Mouse (Mus musculus) intestine, embryonic 15.5 days (tissue): ENCODE data around the gene Aip. TPM values are rescaled to one million over a fixed set of nuclear protein-coding genes. Genes with fewer than 3 reads are reported as not detected.

Experiments used
- ATAC-seq: fragments of 200-750 bp; cut with Nextera tagmentation; 2 replicates; pipeline ENCODE4 v1.8.0; 2017; ENCODE audit warnings: moderate TSS enrichment, moderate library complexity
- H3K27ac ChIP-seq: fragments of 300-500 bp; sonication (generic); 2 replicates; pipeline ENCODE4 v1.5.1; 2015; ENCODE audit warnings: mild to moderate bottlenecking, inconsistent platforms
- H3K27me3 ChIP-seq: fragments of 300-500 bp; sonication (generic); replicated peaks from 2 replicates; pipeline ENCODE4 v1.6.1; 2015; ENCODE audit warnings: inconsistent platforms
- H3K36me3 ChIP-seq: fragments of 300-500 bp; sonication (generic); 2 replicates; pipeline ENCODE4 v1.6.1; 2015; ENCODE audit warnings: inconsistent platforms
- H3K4me1 ChIP-seq: fragments of 300-500 bp; sonication (generic); replicated peaks from 2 replicates; pipeline ENCODE4 v1.6.1; 2015; ENCODE audit warnings: inconsistent platforms
- H3K4me2 ChIP-seq: fragments of 300-500 bp; sonication (generic); replicated peaks from 2 replicates; pipeline ENCODE4 v1.6.1; 2015; ENCODE audit warnings: mild to moderate bottlenecking, inconsistent platforms
- H3K4me3 ChIP-seq: fragments of 300-500 bp; sonication (generic); replicated peaks from 2 replicates; pipeline ENCODE4 v1.5.1; 2015; ENCODE audit warnings: inconsistent platforms
- H3K9ac ChIP-seq: fragments of 300-500 bp; sonication (generic); 2 replicates; pipeline ENCODE4 v1.6.1; 2015; ENCODE audit warnings: inconsistent platforms
- H3K9me3 ChIP-seq: fragments of 300-500 bp; sonication (generic); 2 replicates; pipeline ENCODE4 v1.6.1; 2016; ENCODE audit warnings: inconsistent platforms
- WGBS: fragments of 180-500 bp; shearing (Covaris S2); methylation state at CpG from one replicate; pipeline ENCODE4 v1.1.7; 2015; 5-methylcytosine and 5-hydroxymethylcytosine counted together
- polyA plus RNA-seq: library from polyadenylated mRNA; unstranded; fragments of >200 nt; fragmentation: Nextera tagmentation; extraction: Ambion mirVana; gene quantifications from 2 replicates; pipeline ENCODE4 v1.2.1, GENCODE M21; 2015

The Aip gene
- polyA plus RNA-seq, 1 experiment from 2014 or later: 75.0 TPM

DNA sequence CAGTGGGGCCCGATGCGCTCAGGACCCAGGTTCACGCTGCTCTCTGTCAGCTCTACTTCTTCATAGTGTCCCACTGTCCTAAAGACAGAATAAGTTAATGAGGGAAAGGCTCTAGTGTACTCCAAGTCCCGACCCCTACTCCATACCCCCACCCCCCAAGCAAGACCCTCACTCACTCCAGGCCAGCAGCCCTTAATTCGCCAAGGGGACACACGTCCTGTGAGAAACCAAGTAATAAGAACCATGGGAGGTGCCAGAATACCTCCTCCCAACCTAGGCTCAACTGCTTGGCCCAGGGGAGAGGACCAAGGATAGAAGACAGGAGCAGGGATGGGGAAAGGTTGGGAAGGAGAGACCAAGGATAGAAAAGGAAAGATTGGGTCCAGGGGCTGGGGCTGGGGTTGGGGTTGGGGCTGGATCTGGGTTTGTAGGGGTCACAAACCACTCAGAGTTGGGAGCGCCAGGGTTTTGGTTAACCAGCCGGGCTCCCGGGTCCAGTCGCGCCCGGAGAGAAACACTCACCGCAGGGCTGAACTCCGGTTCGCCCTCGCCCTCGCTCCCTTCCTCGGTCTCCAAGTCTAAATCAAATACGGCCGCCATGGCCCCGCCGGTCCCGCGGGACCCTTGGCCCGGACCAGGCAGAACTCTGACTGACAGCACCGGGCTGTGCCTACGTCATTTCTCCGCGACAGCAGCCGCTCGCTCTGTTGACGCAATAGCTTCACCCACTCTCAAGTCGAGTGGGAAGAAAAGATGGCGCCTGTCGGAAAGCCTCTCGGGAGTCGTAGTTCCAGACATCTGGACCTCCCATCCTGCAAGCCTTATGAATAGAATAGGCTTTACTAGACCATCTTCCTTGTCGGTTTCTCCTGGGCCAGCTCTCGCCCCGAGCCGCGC lies 37.2 kb upstream of the Aip start, which contains the start of gene Rps6kb2:
Gene Rps6kb2 (minus strand): TSS at position 709 of the 897 bp plus-strand sequence.
- H3K9ac ChIP-seq: peak within 1 kb of the TSS; percentile 72
- H3K27me3 ChIP-seq: no peaks in the 10 kb centered on the region
- H3K4me2 ChIP-seq: peak within 1 kb of the TSS; percentile 87
- H3K27ac ChIP-seq: peak within 1 kb of the TSS; percentile 64; the same call in 1 of the 2 replicates
- peaks cover 10% of the 10 kb centered on the region for H3K36me3 ChIP-seq
- H3K4me1 ChIP-seq: peaks cover 10% of the 10 kb centered on the region
- peak within 1 kb of the TSS; percentile 77 for H3K4me3 ChIP-seq
- ATAC-seq: peak; percentile 90
- no peaks in the 10 kb centered on the region for H3K9me3 ChIP-seq
- 6% methylated on average over 42 of the region's 42 CpGs for WGBS

DNA sequence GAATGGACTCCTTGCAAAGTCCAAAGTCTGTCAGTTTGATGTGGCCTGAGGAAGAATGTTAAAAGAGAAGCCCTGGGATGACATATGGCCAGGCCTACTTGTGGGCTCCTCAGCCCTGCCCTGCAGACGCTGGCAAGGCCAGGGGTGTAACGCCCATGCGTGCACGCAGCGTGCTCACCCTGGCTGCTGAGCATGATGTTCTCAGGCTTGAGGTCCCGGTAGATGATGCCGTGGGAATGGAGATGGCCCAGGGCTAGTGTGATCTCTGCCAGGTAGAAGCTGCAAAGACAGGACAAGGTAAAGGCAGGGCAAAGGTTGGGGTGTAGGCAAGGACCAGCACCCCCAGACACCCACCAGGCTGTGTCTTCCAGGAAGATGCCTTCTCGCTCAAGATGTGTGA lies 33.4 kb upstream of the Aip start:
- 92% methylated on average over 8 of the region's 8 CpGs for WGBS

DNA sequence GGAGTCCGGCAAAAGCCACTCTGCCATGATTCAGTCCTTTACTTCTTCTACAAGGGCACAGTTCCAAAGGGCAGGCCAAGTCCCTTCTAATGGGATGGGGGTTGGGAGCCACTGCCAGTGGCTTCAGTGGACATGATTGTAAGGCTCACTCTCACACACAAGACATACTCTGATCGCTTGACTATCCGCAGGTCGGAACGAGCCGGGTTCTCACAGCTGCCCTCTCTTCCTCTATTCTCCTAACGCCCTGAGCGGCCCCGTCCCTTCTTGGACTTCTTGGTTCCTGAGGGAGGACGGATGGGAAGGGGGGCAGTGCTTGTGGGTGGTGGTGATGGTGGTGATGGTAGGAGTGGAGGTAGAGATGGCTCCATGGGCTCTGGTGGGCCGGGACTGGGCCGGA lies 31.1 kb upstream of the Aip start:
- Histone ChIP-seq H3K4me3 (no peak overlapping the region), H3K9ac (no peak overlapping the region), H3K9me3 (no peaks in the 10 kb centered on the region), H3K27ac (no peak overlapping the region), H3K27me3 (no peaks in the 10 kb centered on the region), H3K4me1 (no peaks in the 10 kb centered on the region), H3K36me3 (peaks cover 18% of the 10 kb centered on the region), H3K4me2 (no peak overlapping the region)
- no peak for ATAC-seq
- 90% methylated on average over 12 of the region's 12 CpGs for WGBS

More for the DNA sequence above, 33.4 kb upstream of the Aip start:
- Histone ChIP-seq H3K4me2 (no peak overlapping the region), H3K27ac (no peak overlapping the region), H3K27me3 (no peaks in the 10 kb centered on the region), H3K9me3 (no peaks in the 10 kb centered on the region), H3K4me3 (no peak overlapping the region), H3K9ac (no peak overlapping the region), H3K4me1 (peaks cover 10% of the 10 kb centered on the region), H3K36me3 (peaks cover 16% of the 10 kb centered on the region)
- no peak for ATAC-seq

DNA sequence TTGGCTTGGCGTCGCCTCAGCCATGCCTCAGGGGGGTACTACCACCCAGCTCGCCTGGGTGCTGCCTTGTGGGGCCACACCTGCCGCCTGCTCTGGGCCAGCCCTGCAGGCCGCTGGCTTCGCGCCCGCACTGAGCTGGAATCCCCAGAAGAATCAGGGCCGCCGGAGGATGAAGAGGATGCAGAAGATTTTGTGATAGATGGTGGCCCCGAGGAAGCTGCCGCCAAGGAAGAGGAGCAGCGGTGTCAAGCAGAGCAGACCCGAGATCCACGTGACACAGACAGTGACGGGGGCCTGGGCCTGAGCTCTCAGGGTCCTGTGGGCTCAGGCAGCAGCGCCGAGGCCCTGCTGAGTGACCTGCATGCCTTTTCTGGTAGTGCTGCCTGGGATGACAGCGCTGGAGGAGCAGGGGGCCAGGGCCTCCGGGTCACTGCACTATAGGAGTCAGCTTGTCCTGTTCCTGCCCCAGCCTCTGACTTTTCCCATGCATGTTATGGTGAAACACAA lies 30.5 kb upstream of the Aip start:
- Histone ChIP-seq H3K9me3 (no peaks in the 10 kb centered on the region), H3K36me3 (peaks cover 19% of the 10 kb centered on the region), H3K27me3 (no peaks in the 10 kb centered on the region), H3K27ac (no peak overlapping the region), H3K4me3 (no peak overlapping the region), H3K4me1 (no peaks in the 10 kb centered on the region), H3K4me2 (no peak overlapping the region), H3K9ac (no peak overlapping the region)
- WGBS: 76% methylated on average over 20 of the region's 20 CpGs
- ATAC-seq: no peak

GRCm38 (mm10) chr19:4155223-4156072 lies 29.8 kb upstream of the Aip start:
- no peak overlapping the region for H3K4me2 ChIP-seq
- no peaks in the 10 kb centered on the region; the same call in 1 of the 2 replicates for H3K4me1 ChIP-seq
- no peaks in the 10 kb centered on the region for H3K9me3 ChIP-seq
- no peak overlapping the region for H3K27ac ChIP-seq
- no peaks in the 10 kb centered on the region for H3K27me3 ChIP-seq
- no peak overlapping the region for H3K9ac ChIP-seq
- H3K4me3 ChIP-seq: no peak overlapping the region
- WGBS: 81% methylated on average over 6 of the region's 6 CpGs
- H3K36me3 ChIP-seq: peaks cover 25% of the 10 kb centered on the region
- ATAC-seq: no peak

DNA sequence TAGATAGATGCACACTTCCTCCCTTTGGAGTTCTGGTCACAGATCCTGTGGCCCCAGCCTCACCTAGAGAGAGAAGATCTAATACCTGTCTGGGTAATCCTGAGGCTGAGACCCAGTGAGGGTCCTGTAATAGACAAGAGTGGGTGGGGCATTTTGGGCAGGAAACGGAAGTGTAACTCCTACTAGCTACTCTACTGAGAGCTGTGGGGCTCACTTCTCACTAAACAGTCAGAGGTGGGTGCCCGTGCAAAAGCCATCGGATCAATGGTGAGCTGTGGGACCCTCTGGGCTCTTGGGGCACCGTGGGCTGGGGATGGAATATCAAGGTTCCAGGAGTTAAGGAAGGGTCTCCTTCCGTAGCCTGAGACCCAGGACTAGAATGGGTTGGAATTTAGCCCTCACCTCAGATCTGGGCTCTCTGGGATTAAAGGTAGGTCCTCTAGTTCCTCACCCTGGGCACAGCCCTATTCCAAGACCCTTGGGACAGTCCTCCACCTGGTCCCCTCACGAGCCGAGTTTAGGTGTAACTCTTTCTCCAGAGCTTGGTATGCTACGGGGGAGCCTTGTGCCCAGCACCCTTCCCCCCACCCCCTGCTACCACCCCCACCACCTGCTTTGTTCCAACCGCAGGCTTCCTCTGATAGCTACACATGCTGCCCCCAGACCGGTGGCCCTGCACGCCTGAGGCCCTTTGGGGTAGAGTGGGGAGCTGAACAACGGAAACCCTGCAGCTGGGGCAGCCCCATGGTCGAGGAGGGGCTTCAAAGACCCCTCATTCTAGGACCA lies 29.0 kb upstream of the Aip start:
- WGBS: 73% methylated on average over 13 of the region's 13 CpGs
- Histone ChIP-seq H3K27ac (no peak overlapping the region), H3K27me3 (no peaks in the 10 kb centered on the region)

DNA sequence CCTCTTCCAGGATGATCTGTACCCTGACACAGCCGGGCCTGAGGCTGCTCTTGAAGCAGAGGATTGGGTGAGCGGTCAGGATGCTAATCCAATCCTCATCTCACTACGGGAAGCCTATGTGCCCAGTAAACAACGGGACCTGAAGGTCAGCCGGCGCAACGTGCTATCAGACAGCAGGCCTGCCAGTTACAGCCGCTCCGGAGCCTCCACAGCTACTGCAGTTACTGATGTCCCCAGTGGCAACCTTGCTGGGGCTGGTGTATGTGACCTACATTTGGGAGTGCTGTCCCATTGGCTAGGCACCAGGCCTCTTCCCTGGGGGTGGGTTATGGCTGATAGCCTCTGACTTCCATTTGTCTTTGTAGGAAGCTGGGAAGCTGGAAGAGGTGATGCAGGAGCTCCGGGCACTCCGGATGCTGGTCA lies 27.6 kb upstream of the Aip start, which contains the start of gene Ptprcap:
Gene Ptprcap (plus strand): TSS at position 373 of the 423 bp plus-strand sequence.
- no peak within 1 kb of the TSS for H3K4me3 ChIP-seq
- no peak for ATAC-seq
- no peak within 1 kb of the TSS for H3K4me2 ChIP-seq
- H3K27ac ChIP-seq: no peak within 1 kb of the TSS
- peaks cover 15% of the 10 kb centered on the region for H3K36me3 ChIP-seq
- H3K9ac ChIP-seq: no peak within 1 kb of the TSS
- peaks cover 12% of the 10 kb centered on the region for H3K4me1 ChIP-seq
- 66% methylated on average over 11 of the region's 11 CpGs for WGBS
- no peaks in the 10 kb centered on the region for H3K27me3 ChIP-seq
- no peaks in the 10 kb centered on the region for H3K9me3 ChIP-seq

More for the DNA sequence above, 29.0 kb upstream of the Aip start:
- ATAC-seq: no peak
- peaks cover 5% of the 10 kb centered on the region for H3K4me1 ChIP-seq
- peaks cover 25% of the 10 kb centered on the region for H3K36me3 ChIP-seq
- H3K9me3 ChIP-seq: no peaks in the 10 kb centered on the region
- no peak overlapping the region for H3K4me3 ChIP-seq
- no peak overlapping the region for H3K9ac ChIP-seq
- H3K4me2 ChIP-seq: no peak overlapping the region

- H3K27me3 ChIP-seq: no peaks in the 10 kb centered on the region
- no peaks in the 10 kb centered on the region for H3K9me3 ChIP-seq
- ATAC-seq: no peak
- no peak overlapping the region for H3K9ac ChIP-seq
- H3K36me3 ChIP-seq: peaks cover 15% of the 10 kb centered on the region
- H3K4me1 ChIP-seq: peaks cover 16% of the 10 kb centered on the region
- H3K27ac ChIP-seq: no peak overlapping the region
- WGBS: 85% methylated on average over 8 of the region's 8 CpGs
- no peak overlapping the region for H3K4me3 ChIP-seq
- no peak overlapping the region for H3K4me2 ChIP-seq
These were observed 27.0 kb upstream of the Aip start for GRCm38 (mm10) chr19:4152445-4153231.

- 88% methylated on average over 5 of the region's 5 CpGs for WGBS
- H3K9me3 ChIP-seq: no peaks in the 10 kb centered on the region
- H3K36me3 ChIP-seq: peaks cover 9% of the 10 kb centered on the region
- no peak overlapping the region for H3K27ac ChIP-seq
- peaks cover 18% of the 10 kb centered on the region for H3K4me1 ChIP-seq
- H3K9ac ChIP-seq: no peak overlapping the region
- H3K4me3 ChIP-seq: no peak overlapping the region
- no peak overlapping the region for H3K4me2 ChIP-seq
- ATAC-seq: no peak
- H3K27me3 ChIP-seq: no peaks in the 10 kb centered on the region
These were observed 26.2 kb upstream of the Aip start for GRCm38 (mm10) chr19:4151898-4152297.

GRCm38 (mm10) chr19:4151488-4151860 lies 25.8 kb upstream of the Aip start:
- no peak for ATAC-seq
- Histone ChIP-seq H3K27ac (no peak overlapping the region), H3K27me3 (no peaks in the 10 kb centered on the region), H3K4me1 (peaks cover 18% of the 10 kb centered on the region), H3K4me3 (no peak overlapping the region), H3K9me3 (no peaks in the 10 kb centered on the region), H3K36me3 (peaks cover 9% of the 10 kb centered on the region), H3K4me2 (no peak overlapping the region), H3K9ac (no peak overlapping the region)
- 70% methylated on average over 5 of the region's 5 CpGs for WGBS
